In genomic region chr13:38151671-38152428, GRCm38 (mm10) we compare ENCODE assay signal across 9 mouse cellular contexts. TPM values are rescaled to one million over a fixed set of nuclear protein-coding genes. Genes with fewer than 3 reads are reported as not detected.
DNase-seq lines count a peak whose midpoint lies in the region; ATAC-seq and TF ChIP-seq lines count a peak whose summit lies in the region.
"Had no signal": no experiment of that assay in that cellular context is flagged by ENCODE, and none has a peak within 500 bp of the region (broad histone marks: within the 10 kb centered on the region; RNA-seq: fewer than 3 reads in every experiment).

No protein-coding gene starts in this region.

- TF ChIP-seq CTCF in kidney, postnatal 0 days (IDR thresholded peaks at IDR 0.05; ENCODE audit: low read depth): no peak

- peak; percentile 32 for DNase-seq in adrenal gland, postnatal 14 days
- peak; percentile 35 for DNase-seq in forelimb bud, embryonic 11.5 days (ENCODE audit: low read depth, low spot score)
- peak; percentile 7 for DNase-seq in kidney, postnatal 0 days (ENCODE audit: low spot score)
- peak; percentile 13 for DNase-seq in lung, postnatal 25 days (ENCODE audit: low spot score)
- DNase-seq in splenic B cell, adult 2 months (ENCODE audit: low read depth, low spot score): peak; percentile 15
- no peak for DNase-seq in left cerebral cortex, postnatal 14 days (ENCODE audit: low spot score in 2 of 2)

- H3K27me3 ChIP-seq in erythroblast, embryonic 14.5 days (ENCODE audit: control insufficient read depth): peaks cover 73% of the 10 kb centered on the region
- 0 out of 2 replicates have a peak, but pooled peaks cover 7% of the 10 kb centered on the region for H3K27me3 ChIP-seq in kidney, postnatal 0 days (ENCODE audit: insufficient read depth, low read length)
- H3K27me3 ChIP-seq in splenic B cell, adult 2 months (ENCODE audit: control insufficient read depth, insufficient read depth, low read length, poor library complexity, severe bottlenecking): no peaks in the 10 kb centered on the region

- peaks cover 3% of the 10 kb centered on the region for H3K4me1 ChIP-seq in erythroblast, embryonic 14.5 days (ENCODE audit: control insufficient read depth)
- H3K4me1 ChIP-seq in kidney, postnatal 0 days (replicated peaks; ENCODE audit: insufficient read depth, low read length): peaks cover 9% of the 10 kb centered on the region; the same call in 1 of the 2 replicates

- peak overlapping the region; percentile 76 for H3K27ac ChIP-seq in kidney, postnatal 0 days

- H3K36me3 ChIP-seq in erythroblast, embryonic 14.5 days (ENCODE audit: control insufficient read depth): no peaks in the 10 kb centered on the region
- H3K36me3 ChIP-seq in kidney, postnatal 0 days (ENCODE audit: insufficient read depth, low read length): no peaks in the 10 kb centered on the region
- H3K36me3 ChIP-seq in splenic B cell, adult 2 months (ENCODE audit: control insufficient read depth, insufficient read depth, low read length, poor library complexity, severe bottlenecking): no peaks in the 10 kb centered on the region

- H3K4me3 ChIP-seq in erythroblast, embryonic 14.5 days (replicated peaks): peak overlapping the region; percentile 42
- peak overlapping the region; percentile 46 for H3K4me3 ChIP-seq in kidney, postnatal 0 days (replicated peaks; ENCODE audit: low read depth, low read length)

- H3K4me2 ChIP-seq in kidney, postnatal 0 days (ENCODE audit: low read length): peak overlapping the region; percentile 77

- intact Hi-C loops in left cerebral cortex, postnatal 14 days (cut with DNase I): no loop called here

- H3K9ac ChIP-seq in kidney, postnatal 0 days (ENCODE audit: low read depth, low read length): peak overlapping the region; percentile 48

- no peak for ATAC-seq in erythroblast, adult 5-6 weeks (replicated peaks; ENCODE audit: low FRiP score, poor library complexity, severe bottlenecking)
- peak; percentile 41 for ATAC-seq in kidney, postnatal 0 days (replicated peaks; ENCODE audit: low FRiP score, low read depth)

- H3K9me3 ChIP-seq in erythroblast, embryonic 14.5 days (ENCODE audit: control insufficient read depth, low read length): peaks cover 5% of the 10 kb centered on the region; the same call in 1 of the 2 replicates
- H3K9me3 ChIP-seq in kidney, postnatal 0 days (replicated peaks; ENCODE audit: low read length): no peaks in the 10 kb centered on the region

- WGBS in kidney, postnatal 0 days: under 1% methylated on average over 49 of the region's 49 CpGs

RNA-seq across cellular contexts. Expression of gene Dsp, which starts 0.8 kb away (rescaled TPM):
- polyA plus RNA-seq in erythroblast, embryonic 14.5 days (2012): 0.02 TPM in 1 of 2 replicates, not detected in the other
- 0.38 TPM in 1 of 2 replicates, not detected in the other for total RNA-seq in erythroblast, adult 5-6 weeks (2015; ENCODE audit: low replicate concordance)
- total RNA-seq in erythroblast, adult 5-6 weeks (2017; ENCODE audit: low replicate concordance): 0.28 and 0.34 TPM in 2 replicates
- 0.94 and 3.7 TPM in 2 replicates for total RNA-seq in adrenal gland, postnatal 14 days (2021)
- 4.4 and 4.8 TPM in 2 replicates for polyA plus RNA-seq in kidney, postnatal 0 days (2015; fragmentation: Nextera tagmentation; extraction: Ambion mirVana)
- total RNA-seq in left cerebral cortex, postnatal 14 days (2021): under 1 TPM; 0.57 to 0.72 TPM
- polyA plus RNA-seq: C2C12 had no signal

RNA-seq across cellular contexts. Expression of gene Snrnp48, which starts 52.9 kb away (rescaled TPM):
- 2.2 and 2.7 TPM in 2 replicates for polyA plus RNA-seq in erythroblast, embryonic 14.5 days (2012)
- total RNA-seq in erythroblast, adult 5-6 weeks (2015; ENCODE audit: low replicate concordance): 7.5 and 14.0 TPM in 2 replicates
- 17.7 and 19.8 TPM in 2 replicates for total RNA-seq in erythroblast, adult 5-6 weeks (2017; ENCODE audit: low replicate concordance)
- 24.6 and 26.1 TPM in 2 replicates for total RNA-seq in adrenal gland, postnatal 14 days (2021)
- 30.9 and 33.4 TPM in 2 replicates for polyA plus RNA-seq in kidney, postnatal 0 days (2015; fragmentation: Nextera tagmentation; extraction: Ambion mirVana)
- 10 to 100 TPM; 16.0 to 22.0 TPM for total RNA-seq in left cerebral cortex, postnatal 14 days (2021)

Comparison
In these comparisons a context has a peak if more than half of its experiments do, and no peak if none do; other contexts are left out.
1. DNase-seq: peak in adrenal gland, postnatal 14 days (single experiment), forelimb bud, embryonic 11.5 days (single experiment), kidney, postnatal 0 days (single experiment), lung, postnatal 25 days (single experiment) and splenic B cell, adult 2 months (single experiment); none in left cerebral cortex, postnatal 14 days (0 of 2).